Mouse (Mus musculus) spleen, adult 12 weeks (tissue): ENCODE data around the gene Cdc42ep5.

Source experiments
- DNase-seq: peaks from one replicate; pipeline ENCODE4 v3.0.0; 2022; ENCODE audit warnings: low spot score

Gene Cdc42ep5

DNA sequence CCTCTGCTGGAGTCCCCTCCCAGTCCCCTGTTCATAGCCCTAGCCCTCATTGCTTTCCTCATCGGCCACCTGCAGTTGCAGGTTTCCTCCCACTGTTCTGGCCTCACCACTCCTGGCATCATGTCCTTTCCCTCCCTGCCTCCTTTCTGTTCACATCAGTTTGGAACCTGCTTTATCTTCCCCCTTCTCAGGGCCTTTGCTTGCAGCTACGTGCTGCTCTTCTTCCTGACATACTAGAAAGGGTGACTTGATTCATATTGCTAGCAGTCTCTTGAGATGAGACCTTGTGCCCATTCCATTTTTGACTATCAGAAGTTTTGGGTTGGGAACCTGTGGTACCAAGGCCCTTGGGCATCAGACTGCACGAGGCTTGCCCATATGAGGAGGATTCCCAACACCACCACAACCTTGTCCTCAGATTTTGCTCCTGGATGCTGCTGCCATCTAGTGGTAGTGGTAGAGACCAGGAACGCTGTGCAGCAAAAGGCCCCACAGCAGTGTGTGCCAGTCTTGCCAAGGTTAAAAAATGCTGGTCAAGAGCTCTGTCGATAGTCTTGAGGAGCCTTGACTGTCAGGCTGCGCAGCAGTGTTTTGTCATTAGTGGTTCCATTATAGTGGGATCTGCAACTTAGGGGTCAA is 19.0 kb downstream of the Cdc42ep5 start:
- DNase-seq, result peak; percentile 37

DNA sequence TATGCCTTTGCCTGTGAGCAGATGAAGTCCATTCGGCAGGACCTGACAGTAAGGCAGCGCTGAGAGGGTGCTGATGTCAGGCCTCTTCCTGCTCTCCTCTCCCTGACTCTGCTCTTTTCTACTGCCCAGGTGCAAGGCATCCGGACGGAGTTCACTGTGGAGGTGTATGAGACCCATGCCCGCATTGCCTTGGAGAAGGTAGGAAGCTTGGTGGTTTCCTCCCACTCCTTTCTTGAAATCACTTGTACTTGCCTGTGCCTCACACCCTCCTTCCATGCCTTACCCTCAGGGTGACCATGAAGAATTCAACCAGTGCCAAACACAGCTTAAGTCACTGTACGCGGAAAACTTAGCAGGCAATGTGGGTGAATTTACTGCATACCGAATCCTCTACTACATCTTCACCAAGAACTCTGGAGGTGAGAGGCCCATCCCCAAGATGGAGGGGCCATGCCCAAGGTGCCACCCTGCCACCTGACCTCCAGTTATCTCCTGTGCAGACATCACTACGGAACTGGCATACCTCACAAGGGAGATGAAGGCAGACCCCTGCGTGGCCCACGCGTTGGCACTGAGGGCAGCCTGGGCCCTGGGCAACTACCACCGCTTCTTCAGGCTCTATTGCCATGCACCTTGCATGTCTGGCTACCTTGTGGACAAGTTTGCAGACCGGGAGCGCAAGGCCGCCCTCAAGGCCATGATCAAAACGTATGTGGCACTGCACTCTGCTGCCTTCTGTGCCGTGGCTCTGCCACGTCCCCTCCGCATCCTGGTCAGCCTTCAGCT is 19.7 kb downstream of the Cdc42ep5 start:
- DNase-seq, result no peak

DNA sequence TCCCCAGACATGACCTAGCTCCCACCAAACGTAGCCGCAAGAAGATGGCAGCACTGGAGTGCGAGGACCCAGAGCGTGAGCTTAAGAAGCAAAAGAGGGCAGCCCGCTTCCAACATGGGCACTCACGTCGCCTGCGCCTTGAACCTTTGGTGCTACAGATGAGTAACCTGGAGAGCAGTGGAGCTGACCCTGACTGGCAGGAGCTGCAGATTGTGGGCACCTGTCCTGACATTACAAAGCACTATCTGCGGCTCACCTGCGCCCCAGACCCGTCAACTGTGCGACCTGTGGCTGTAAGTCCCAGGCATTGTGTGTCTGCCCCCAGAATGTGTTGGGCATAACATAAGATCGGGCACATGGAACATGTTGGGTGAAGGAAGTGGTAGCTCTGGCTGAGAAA is 20.6 kb downstream of the Cdc42ep5 start:
- no peak for DNase-seq

DNA sequence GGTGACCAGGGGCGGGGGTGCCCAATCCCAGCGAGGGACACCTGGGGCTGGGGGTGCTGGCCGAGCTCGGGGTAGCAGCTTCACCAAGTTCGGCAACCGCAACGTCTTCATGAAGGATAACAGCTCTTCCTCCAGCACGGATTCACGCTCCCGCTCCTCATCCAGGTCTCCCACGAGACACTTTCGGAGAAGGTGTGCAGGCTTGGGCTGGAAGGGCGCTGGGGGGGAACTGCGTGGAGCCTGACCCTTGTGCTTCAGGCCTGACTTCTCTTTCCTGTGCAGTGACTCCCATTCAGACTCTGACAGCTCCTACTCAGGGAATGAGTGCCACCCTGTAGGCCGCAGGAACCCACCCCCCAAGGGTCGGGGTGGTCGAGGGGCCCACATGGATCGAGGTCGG is 21.2 kb downstream of the Cdc42ep5 start:
- no peak for DNase-seq

DNA sequence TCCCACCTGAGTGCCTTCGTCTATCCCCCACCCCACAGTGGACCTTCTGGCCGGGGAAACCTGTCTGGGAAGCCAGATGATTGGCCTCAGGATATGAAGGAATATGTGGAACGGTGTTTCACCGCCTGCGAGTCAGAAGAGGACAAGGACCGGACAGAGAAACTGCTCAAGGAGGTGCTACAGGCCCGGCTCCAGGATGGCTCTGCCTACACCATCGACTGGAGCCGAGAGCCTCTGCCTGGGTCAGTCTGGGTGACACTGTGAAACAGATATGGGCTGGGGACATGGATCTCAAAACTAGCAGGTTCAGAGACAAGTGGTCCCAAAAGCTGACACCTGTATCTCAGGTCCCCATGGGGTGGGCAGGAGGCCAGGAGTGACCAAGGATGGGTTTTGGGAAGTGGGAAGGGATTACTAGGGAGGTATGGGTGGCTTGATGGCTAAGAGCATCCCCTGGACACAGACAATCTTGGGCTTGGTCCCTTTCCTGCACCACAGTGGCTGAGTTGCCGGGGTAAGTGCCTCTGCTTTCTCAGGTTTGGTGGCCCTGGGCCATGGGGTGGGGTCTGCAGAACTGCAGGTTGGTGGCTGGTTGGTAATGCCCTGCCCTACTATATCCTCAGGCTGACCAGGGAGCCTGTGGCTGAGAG is 21.7 kb downstream of the Cdc42ep5 start:
- DNase-seq, result no peak

DNA sequence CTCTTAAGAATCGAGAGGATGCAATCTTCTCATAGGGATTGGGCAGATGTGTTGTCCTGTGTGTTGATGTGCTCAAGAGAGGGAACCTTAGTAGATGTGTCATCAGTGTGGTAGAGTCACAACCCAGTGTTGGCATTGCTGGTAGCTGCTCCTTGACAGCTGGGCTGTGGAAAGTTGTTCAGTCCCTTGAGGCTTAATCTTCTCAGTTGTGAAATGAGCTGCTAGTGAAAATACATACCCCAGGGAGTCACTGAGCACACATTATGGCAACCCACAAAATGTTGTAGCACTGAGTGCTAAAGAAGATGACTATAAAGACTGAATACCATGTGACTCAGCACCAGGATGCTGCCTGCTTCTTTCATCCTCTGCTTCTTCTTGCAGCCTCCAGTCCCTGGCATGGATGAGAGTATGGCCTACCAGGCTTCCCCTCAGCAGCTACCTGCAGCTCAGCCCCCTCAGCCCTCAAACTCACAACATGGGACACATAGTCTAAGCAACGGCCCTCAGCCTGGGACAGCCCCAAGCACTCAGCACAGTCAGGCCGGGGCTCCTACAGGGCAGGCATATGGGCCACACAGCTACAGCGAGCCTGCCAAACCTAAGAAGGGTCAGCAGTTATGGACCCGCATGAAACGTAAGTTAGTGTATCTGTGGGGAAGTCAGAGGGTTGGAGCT is 22.9 kb downstream of the Cdc42ep5 start:
- no peak for DNase-seq

DNA sequence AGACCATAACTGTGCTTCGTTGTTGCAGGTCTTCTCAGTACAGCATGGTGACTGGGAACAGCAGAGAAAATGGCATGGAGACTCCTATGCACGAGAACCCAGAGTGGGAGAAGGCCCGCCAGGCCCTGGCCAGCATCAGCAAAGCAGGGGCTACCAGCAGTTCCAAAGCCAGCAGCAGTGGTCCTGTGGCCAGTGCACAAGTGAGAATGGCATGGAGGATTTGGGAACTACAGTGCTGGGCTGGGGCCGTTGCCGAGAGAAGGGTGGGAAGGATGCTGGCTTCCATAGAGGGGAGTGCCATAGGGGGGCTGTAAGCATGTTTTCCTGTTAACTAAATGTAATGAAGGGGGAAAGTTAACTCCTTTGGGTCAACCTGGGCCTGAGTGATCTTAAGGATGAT is 25.3 kb downstream of the Cdc42ep5 start:
- no peak for DNase-seq

DNA sequence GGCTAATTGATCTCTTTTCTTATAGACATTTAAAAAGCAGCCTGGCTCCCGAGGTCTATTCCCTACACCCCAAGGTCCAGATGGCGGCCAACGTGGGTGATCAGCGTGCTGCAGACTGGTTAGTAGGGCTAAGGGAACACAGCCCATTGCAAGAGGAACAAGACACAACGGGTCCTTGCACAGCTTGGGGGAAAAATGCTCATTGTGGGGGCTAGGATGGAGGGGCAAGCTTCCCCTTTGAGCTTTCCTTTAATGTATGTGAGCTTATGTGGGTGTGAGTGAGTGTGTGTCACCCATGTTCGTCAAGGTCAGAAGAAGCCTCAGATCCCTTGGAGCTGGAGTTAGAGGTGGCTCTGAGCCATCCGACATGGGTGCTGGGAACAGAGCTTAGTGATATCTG is 26.0 kb downstream of the Cdc42ep5 start:
- no peak for DNase-seq

DNA sequence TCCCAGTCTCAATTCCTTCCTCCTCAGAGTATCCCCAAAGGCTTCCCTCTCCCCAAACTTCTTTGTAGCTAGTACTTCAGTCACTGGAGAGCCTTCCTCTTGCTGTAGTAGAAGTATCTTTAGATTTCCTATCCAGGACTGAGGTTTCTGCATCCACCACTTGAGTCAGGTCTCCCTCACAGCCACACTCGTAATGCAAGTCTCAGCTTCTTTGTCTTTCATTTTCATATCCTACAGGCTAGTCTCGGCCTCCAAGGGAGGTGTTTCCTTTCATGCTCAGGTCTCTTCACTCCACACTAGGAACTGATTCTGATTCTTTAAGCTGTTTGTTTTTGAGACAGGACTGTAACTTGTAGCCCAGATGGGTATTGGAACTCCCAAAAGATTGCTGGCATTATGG is 26.5 kb downstream of the Cdc42ep5 start:
- no peak for DNase-seq

DNA sequence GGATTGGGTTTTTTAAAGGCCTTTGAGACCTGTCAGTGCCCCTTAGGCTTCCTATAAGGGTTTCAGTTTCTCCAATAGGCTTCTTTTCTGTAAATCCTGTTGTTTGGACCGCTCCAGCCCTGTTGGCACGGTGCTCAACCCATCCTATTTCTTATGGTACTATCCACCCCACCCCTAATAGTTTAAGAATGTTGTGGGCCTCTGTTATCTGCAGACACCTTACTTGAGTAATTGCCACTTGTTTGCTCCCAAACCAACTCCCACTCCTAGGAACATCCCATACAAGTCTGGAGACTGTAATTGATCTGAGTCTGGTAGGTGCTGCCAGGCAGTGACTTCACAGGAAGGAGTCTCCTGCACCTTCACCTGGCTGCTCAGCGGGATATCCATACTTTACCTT is 26.9 kb downstream of the Cdc42ep5 start:
- DNase-seq, result no peak

DNA sequence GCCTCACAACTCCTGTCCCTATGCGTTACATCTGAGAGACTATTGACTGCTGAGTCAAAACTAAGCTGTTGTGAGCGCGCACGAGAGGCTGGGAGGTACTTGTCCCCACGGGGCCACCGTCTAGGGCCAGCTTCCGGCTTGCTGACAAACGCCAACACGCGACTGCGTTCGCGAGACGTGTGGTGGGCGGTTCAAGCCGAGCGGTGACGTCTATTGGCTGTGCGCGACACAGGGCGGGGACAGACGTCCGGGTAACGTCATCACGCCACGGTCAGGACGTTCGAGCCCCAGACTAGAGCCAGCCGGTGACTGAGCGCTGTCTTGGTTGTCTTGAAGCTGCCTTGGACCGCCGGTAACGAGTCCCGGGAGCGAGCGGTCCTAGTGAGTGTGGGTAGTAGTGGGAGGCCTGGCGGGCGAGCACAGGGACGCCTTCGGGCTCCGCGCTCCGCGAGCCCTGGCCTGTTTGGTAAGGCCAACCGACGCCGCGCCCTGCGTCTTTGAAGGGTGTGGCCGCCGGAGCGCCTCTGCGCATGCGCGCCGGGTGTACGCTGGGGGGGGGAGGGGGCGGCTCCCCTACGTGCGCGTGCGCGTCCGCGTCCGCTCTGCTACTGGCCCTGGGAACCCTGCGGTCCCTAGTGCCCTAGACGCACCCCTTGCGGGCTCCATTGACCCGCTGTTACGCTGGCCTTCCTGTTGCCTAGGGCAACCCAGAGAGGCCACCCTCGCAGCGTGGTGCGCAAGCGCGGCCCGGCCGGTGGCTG is 27.7 kb downstream of the Cdc42ep5 start, which contains the start of gene Leng8:
Gene Leng8, plus strand, starts transcription at position 269 of the 761 bp plus-strand sequence.
- DNase-seq, result peak; percentile 98

DNA sequence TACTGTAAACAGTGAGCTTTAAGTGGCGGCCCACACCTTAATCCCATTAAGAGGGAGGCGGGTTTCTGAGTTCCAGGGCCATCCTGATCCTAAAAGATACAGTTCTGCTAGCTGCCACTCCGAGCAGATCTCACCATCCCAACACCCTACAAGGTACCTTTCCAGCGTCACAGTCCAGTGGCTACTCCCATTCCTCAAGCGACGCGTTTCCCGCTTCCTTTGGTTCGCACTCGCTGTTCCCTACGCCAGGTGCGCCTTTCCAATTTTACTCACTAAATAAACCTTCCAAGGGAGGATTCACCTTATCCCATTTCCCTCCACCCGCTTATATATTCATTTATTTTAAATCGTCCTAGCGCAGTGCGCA is 28.3 kb downstream of the Cdc42ep5 start:
- no peak for DNase-seq

DNA sequence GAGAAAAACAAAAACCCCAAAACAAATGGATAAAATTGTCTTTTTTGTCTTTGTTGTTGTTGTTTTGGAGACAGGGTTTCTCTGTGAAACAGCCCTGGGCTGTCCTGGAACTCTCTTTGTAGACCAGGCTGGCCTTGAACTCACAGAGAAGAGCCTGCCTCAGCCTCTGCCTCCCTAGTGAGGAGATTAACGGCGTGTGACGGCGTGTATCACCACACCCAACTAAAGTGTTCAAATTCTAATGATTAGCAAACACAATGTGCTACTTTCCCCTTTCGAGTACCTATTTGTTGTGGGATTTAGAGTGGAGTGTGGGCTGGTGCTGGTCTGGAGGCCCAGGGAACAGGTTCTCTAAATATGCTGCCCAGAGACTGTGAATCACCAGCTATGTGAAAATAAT is 29.7 kb downstream of the Cdc42ep5 start:
- DNase-seq, result no peak

DNA sequence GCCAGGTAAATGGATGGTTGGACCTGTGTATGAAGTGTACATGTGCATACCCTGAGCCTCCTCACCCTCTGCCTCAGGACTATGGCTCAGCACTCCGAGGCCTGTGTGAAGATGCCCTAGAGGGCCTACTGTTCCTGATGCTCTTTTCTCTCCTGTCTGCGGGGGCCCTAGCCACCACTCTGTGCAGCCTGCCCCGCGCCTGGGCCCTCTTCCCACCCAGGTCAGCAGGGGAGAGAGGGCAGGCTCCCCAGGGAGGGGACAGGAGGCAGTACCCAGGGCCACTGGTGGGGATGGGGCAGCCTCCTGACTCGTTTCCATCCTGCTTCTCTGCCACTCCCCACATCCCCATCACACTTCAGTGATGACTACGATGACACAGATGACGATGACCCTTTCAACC is 31.7 kb downstream of the Cdc42ep5 start:
- no peak for DNase-seq

DNA sequence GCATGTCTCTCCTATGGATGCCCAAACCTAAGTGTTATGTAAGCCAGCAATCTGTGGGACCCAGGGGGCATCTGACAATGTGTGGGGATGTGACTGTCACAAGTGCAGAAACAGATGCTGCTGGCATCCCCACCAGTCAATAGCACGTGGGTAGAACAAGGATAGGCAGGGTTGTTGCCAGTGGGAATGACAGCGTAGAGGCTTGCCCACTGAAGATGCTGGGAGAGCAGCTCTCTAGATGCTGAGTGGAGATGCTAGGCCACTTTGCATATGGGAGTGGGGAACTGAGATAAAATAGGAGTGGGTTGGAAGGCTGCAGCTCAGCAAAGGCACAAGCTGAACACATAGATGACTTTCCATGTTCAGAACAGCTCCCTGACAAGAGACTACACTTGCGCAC is 32.1 kb downstream of the Cdc42ep5 start:
- no peak for DNase-seq

DNA sequence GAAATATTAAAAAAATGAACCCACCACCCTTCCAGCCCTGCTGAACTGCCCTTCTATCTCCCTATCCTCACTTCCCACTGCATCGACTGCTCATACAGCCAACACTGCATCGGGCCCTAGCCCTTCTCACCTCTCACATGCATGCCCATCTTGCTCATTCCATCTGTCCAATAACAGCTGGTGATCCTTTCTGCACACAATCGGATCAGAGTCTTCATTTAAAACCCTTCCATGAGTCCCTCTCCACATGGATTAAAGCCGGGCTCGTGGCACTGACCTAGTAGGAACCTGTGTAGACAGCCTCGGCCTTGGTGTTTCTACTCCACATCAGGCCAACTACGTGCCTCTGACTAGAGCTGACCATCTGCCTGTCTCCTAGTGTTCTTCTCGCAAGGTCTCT is 32.7 kb downstream of the Cdc42ep5 start:
- DNase-seq, result no peak

DNA sequence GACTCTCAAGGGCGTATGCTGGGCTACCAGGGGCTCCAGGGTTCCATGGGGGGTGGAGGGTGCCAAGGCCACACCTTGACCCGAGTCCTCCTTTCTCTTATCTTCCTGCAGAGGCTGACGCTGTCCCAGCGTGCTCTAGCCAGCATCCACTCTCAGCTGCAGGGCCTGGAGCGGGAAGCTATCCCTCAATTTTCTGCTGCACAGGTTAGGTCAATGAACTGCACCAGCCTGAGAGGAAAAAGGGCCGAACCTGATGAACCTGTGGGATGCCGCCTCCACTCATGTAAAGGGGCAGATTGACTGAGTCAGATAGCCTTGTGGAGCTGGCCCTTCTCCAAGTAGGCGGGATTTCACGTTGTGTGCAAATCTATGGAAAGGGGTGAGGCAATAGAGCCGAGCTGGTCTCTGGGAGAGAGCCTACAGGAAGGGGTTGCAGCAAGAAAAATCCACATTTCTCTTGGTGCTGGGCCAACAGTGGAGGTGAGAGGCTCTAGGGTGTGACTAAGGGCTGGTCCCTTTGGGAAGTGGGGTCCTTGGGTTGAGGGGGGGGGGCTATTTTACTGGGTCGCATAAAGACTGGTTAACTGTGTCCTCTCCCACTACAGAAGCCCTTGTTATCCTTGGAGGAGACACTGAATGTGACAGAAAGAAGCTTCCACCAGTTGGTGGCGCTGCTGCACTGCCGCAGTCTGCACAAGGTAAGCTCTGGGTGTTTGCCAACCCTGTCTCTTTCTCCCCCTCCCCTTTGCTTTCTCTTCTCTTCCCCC is 33.8 kb downstream of the Cdc42ep5 start:
- DNase-seq, result peak; percentile 63

DNA sequence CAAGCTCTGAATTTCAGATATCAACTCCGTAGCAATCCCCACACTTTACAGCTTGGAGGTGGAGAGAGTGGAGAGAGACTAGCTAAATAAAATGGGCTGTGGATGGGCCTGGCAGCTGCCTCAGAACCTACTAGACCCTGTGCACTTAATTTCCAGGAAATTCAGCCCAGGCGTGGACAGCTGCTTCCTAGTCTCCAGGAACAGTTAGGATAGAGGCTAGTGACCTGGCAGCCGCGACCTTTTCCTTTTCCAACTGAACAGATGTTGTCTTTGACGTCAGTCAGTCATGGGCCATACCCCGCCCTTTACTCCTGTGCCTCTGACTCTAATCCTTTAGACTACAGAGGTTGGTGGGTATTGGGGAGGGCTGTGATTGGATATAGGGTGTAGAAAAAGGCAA is 35.8 kb downstream of the Cdc42ep5 start:
- no peak for DNase-seq

DNA sequence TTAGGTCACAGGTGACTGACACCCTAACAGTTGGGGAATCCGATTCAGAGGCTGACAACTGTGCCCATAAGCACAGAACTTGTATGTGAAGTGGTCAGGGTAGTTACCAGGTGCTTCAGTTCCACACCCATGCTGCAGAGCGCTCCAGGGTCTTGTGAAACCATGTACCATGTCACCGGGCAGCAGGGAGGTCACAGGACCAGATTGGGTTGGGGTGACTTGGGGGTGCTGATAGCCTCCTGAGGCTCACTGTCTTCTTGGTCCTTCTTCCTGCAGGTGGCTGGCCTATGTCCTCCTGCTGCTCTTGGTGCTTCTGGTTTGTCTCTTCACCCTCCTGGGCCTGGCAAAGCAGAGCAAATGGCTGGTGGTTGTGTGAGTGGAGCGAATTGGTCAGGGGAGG is 36.8 kb downstream of the Cdc42ep5 start:
- DNase-seq, result no peak

DNA sequence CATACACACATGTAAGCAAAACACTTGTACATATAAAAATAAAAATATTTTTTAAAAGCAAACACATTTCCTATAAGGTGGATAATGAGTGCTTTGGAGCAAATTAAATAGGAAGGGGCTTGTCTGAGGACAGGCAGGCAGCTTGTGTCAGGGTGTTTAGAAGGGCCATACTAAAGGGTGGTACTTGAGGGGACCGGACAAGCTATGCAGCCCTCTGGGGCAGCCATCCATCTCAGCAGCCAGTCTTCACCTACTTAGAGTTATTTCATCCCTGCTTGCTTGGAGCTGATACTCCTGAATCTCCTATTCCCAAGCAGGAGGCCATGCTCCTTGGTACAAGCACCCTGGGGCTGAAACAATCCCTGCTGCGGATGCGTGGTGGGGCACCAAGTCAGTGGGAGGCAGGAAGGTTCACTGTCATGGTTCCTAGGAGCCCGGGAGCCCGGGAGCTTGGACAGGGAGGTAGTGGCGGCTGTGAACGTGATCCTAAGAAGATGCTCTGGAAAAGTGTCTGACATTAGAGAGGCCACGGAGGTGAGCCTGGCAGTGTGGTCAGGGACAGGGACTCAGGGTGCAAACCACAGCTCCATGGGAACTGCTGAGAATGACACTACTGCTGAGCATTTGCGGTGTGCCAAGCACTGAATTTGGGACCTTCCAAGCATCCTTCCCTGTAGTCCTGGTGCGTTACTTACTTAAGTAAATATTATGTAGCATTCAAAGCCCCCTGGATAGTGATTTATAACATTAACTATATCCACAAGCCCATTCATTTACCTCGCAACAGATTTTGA is 37.5 kb downstream of the Cdc42ep5 start:
- DNase-seq, result no peak
